Mouse (Mus musculus) spleen, adult 12 weeks (tissue): ENCODE data around the gene Cmtm6.
A peak's percentile ranks its signal among the peaks of the same experiment; 100 is the strongest.

Experiments
- DNase-seq: peaks from one replicate; pipeline ENCODE4 v3.0.0; 2022; ENCODE audit warnings: low spot score

The Cmtm6 gene

DNA sequence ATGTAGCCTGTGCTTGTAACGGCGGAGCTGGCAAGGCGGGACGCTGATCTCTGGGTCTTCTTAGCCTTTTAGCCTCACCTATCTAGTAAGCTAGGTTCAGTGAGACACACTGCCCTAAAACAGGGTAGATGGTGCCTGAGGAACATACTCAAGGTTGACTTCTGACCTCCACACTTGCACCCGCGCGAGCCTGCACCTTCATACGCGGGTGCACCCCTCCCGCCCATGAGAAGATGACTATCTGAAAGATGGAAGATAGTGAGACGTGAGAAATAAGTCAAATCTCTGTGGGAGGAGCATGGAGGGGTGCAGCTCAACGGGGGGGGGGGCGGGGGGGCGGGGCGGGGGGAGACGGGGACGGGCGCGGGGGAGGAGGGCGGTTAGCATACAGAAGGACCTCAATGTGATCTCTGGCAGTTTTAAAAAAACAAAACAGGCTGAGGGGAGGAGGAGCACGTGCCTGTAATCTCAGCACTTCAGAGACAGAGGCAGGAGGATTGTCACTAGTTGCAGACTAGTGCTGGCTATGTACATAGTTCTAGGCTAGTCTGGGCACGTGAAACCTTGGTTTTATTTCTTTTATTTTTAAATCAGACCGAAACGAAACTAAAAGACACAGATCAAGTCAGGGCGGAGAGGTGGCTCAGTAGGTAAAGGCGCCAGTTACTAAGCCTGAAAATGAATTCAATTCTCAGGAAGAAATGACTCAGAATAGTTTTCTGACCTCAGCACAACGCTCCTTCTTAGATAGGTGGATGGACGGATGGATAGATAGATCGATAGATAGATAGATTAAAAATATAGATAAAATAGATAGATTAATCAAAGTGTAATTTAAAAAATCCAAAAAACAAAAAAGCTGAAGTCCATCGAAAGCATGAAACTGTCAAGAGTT lies 758 bp upstream of the Cmtm6 start:
- DNase-seq: no peak

GRCm38 (mm10) chr9:114731871-114732682 lies 1.2 kb downstream of the Cmtm6 start:
- no peak for DNase-seq

DNA sequence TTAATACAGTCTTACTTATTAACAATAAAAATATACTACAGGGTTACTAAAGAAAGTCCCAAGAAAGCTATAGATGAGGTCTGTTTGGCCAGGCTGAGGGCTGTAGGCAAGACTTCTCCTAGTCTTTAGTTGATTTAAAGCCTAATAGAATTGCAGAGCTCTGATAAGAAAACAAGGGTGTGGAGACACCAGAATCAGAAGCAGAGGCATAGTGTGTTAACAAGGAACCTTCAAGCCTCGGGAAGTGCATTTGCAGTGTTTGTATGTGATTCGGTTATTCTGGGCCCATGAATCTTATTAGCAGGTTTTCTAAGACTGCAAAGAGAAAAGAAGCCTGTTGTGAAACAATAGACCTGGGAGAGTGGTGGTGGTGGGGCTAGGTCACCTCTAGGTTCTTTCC lies 2.3 kb downstream of the Cmtm6 start:
- DNase-seq: no peak

DNA sequence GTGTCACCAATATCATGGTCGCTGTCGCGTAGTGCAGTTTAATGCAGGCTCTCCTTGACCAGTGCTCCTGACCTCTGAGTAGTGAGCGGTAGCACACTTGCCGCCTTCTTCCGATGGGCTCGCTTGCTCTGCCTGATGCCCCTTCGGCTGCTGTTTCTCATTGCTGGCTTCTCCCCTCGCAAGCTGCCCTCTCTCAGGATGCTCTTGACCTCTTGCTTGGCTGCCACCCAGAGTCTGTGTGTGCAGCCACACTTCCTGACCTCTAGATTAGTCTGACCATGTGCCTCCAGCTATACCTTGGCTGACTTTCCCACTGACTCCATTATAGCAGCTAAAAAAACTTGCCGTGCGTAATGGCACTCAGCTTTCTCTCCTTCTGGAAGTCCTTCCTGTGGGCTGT lies 5.5 kb downstream of the Cmtm6 start:
- DNase-seq: no peak

DNA sequence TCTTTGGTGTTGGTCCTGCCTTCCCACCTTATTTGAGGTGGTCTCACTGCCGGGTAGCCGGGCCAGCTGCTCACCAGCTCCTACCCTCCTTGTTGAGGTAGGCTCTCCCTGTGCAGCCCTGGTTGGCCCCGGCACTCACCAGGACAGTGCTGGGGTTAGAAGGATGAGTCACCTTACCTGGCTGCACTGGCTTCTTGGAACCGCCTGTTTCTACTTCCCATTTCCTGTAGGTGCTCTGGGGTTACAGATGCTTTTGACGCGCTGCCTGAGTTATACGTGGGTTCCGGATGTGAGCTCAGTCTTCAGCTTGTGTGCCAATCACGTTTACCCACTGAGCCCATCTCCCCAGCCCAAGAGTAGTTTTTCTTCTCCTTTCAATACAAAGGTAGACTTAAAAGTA lies 9.4 kb downstream of the Cmtm6 start:
- no peak for DNase-seq

DNA sequence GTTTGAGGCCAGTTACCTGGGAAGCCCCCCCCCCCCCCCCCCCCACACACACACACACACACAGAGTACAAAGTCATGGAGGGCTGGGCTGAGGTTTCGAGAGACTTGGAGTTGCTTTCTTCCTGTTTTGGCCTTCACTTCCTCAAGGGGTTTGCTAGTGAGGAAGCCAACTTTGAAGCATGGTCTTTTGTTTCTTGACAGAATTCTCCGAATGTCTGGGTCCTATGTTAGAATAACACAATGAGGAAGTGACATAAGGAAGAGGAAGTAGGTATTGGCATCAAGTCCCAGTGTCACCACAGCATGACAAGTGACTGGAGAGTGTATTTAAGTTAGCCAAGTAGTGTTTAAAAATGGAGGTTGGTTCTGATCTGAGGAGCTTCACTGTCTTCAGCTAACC lies 11.8 kb downstream of the Cmtm6 start:
- no peak for DNase-seq

GRCm38 (mm10) chr9:114745163-114745562 lies 14.2 kb downstream of the Cmtm6 start:
- no peak for DNase-seq

DNA sequence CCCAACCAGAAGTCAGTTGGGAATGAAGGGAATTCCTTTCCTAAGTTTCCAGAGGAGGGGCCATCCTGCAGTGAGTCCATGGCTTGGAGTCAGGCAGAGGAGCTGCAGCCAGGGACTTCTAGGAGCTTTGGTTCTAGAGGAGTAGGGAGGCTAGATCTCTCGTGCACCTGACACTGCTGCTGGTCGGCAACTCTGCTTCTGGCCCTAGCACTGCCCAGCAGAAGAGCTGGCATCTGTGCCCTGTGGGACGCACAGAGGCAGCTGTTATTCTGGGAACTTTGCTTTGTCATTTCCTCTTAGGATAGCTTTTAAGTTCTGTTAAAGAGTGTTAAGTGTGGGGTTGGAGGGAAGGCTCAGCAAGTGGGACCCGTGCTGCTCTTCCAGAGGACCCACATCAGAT lies 14.7 kb downstream of the Cmtm6 start:
- DNase-seq: no peak

GRCm38 (mm10) chr9:114747012-114747411 lies 16.1 kb downstream of the Cmtm6 start:
- no peak for DNase-seq

DNA sequence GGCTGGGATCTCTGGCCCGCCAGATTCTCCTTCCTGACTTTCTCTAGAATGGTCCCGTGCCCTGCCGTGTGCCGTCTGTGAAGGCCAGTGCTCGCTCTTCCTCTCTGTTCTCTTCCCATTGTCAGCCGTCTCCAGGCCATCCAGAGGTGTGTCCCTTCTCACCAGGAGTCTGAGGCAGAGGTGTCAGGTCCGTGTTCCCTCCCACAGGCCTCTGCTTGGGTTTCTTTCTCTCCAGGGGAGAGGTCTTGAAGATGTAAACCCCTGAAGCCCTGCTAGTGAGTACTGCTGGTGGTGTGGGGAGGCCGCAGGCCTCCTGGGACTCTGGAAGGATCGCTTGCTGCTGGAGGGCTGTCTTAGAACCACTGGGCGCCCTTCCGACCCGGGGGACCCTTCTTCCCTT lies 16.6 kb downstream of the Cmtm6 start:
- DNase-seq: no peak

GRCm38 (mm10) chr9:114751582-114751981 lies 20.7 kb downstream of the Cmtm6 start:
- no peak for DNase-seq

DNA sequence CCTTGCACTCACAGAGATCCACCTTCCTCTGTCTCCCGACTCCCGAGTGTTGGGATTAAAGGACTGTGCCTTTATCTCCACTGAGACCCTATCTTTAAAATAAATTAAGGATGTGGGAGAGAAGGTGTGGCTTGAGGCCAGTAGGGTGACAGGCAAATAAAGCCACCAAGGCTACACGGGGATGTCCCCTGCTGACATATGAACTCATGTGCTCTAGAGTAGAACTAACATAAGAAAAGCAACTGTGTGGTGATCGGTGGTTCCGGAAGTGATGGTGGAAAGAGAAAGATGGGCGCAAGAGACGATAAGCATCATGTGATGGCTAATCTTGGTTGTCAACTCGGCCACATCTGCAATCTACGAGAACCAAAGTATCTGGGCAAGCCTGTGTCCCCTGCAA lies 21.4 kb downstream of the Cmtm6 start:
- no peak for DNase-seq

DNA sequence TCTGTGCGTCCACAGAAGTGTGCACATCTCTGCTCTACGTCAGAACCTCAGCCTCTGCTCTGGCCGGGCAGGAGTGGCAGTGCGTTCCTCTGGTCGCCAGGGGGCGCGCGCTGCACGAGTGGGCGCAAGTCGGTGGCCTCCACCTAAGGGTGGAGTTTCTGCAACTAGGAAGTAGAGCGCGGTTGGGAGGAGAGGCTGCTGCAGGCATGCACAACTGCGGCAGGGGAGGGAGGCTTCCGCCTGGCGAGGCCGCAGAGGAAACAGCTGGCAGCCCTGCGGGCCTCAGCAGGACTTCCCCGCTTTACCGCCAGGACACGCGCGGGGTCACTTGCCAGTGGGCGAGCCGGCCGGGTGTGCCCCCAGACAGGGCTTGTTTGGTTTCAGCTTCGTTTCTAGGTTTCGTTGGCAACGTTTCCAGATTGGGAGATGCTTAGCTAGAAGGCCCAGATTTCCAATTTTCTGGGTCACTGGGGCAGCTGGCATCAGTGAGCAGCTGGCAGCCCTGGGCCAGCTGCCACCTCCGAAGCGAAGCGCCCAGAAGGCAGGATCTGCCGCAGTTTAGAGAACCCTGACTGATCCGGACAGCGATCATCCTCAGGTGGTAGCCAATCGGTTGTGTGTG lies 22.1 kb downstream of the Cmtm6 start:
- DNase-seq: peak; percentile 85

DNA sequence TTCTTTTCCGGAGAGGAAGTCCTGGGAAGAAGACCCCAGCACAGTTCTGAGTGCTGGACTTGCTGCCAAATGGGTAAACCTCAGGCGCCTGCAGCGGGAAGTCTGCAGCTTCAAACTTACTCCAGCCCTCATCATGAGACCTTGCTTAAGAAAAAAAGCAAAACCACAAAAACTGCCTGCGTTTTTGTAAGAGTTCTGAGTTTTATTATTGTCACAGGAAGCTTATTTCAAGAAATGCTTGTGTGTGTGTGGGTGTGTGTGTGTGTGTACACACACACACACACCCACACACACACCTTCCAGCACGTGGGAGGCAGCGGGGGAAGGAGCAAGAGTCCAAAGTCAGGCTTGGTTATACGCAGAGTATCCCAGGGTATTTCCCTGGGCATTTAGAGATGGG lies 27.4 kb downstream of the Cmtm6 start:
- DNase-seq: no peak

DNA sequence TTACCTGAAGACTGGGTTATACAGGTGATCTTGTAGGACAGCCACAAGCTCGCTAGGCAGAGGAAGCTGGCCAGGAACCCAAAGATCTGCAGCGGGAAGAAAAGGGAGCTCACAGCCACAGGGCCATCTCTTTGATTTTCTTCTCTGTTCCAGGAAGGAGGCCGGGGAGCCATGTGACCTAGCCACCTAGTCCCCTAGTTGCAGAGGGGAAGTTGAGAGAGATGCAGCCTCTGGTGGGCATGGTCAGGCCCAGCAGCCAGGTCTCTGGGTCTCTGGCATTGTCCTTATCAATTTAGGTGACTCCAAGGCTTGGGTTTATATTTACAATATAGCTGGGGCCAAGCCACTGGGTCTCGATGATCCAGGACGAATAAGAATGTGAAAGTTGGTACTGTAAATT lies 27.9 kb downstream of the Cmtm6 start:
- no peak for DNase-seq

GRCm38 (mm10) chr9:114759886-114760285 lies 29.0 kb downstream of the Cmtm6 start:
- no peak for DNase-seq

- DNase-seq: no peak
Measured at GRCm38 (mm10) chr9:114760353-114760752, 29.4 kb downstream of the Cmtm6 start.

- no peak for DNase-seq
Measured at GRCm38 (mm10) chr9:114761848-114762247, 30.9 kb downstream of the Cmtm6 start.

GRCm38 (mm10) chr9:114763341-114763740 lies 32.4 kb downstream of the Cmtm6 start:
- no peak for DNase-seq

DNA sequence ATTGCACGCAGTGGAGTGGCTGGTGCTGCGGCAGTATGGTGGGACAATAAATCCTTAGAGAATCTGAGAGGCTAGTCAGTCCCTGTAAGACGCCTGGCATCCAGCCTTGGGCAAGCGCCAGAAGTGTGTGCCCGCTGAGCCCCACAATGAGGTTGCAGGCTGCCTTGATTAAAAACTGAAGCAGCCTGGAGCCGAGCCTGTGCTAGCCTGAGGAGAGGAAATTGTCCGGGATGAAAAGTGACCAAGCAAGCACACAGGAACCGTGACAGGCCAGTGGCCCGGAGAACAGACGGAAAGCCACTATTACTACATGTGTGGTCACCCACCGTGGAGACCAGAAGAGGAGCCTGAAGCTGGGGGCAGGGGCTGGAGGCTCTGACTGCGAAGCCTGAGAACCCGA lies 36.1 kb downstream of the Cmtm6 start:
- DNase-seq: no peak

DNA sequence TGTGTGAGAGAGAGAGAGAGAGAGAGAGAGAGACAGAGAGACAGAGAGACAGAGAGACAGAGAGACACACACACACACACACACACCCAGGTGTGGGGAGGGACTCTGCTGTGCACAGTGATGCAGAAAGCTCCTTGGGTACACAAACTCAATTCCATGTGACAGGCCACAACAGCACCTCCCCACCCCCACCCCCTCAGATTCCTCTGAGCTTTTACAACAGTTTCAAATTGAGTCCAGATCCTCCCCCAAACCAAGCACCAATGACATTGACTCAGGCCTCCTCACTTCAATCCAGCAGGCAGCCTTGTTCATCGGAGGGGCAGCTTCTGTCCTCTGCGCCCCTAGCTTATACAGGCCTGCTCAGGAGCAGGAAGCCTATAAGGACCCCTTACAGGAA lies 36.6 kb downstream of the Cmtm6 start:
- no peak for DNase-seq

DNA sequence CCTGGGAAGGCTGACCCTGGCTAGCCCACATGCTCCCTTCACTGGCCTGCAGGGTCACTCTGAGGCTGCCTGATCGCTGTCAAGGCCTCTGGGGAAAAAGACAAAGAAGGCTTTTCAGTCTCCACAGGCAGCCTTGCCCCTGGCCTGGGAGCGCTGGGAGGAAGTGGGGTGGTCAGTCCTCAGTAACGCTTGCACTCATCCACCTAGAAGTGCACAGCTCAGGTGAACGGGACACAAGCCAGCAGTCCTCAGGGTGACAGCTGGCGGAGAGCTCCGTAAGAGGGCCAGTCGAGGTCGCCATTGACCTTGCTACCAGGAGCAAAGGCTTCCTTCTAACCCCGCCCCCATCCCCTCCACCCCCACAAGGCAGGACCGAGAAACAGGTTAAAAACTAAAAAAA lies 37.1 kb downstream of the Cmtm6 start:
- DNase-seq: no peak

DNA sequence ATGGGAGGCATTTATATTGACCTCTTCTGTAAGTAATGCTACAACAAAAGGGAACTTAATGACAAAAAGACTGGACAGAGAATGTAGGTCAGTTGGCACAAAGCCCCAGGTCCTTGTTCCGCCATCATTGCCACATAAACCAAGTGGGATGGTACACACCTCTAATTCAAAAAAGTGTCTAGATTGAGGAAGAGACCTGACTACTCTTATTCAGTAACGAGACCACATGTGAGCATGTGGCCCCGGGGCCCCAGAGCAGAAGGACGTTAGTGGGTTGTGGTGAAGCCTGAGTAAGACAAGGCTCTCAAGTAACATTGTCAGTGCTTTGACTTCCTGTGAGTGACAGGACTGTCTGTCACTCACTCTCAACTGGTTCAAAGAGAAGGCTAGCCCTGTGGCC lies 39.3 kb downstream of the Cmtm6 start:
- DNase-seq: no peak
